8 mouse cellular contexts compared by ENCODE assay signal in genomic region chr10:91187872-91188271, GRCm38 (mm10). TPM values are rescaled to one million over a fixed set of nuclear protein-coding genes. Genes with fewer than 3 reads are reported as not detected.
DNase-seq lines count a peak whose midpoint lies in the region; ATAC-seq and TF ChIP-seq lines count a peak whose summit lies in the region.

No protein-coding gene starts in this region.

- peak overlapping the region; percentile 68 for H3K4me2 ChIP-seq in heart, embryonic 11.5 days
- H3K4me2 ChIP-seq in kidney, embryonic 15.5 days, result peak overlapping the region; percentile 58

- peak overlapping the region; percentile 44 for H3K4me3 ChIP-seq in heart, embryonic 11.5 days (ENCODE audit: low read depth, low read length)
- peak overlapping the region; percentile 42 for H3K4me3 ChIP-seq in kidney, embryonic 15.5 days (replicated peaks)

- H3K9ac ChIP-seq in heart, embryonic 11.5 days (ENCODE audit: low read depth, low read length), result peak overlapping the region; percentile 90
- peak overlapping the region; percentile 67 for H3K9ac ChIP-seq in kidney, embryonic 15.5 days

- peak overlapping the region; percentile 79 for H3K27ac ChIP-seq in heart, embryonic 11.5 days (ENCODE audit: low read depth, low read length)
- H3K27ac ChIP-seq in kidney, embryonic 15.5 days, result peak overlapping the region; percentile 90

- H3K9me3 ChIP-seq in heart, embryonic 11.5 days (replicated peaks; ENCODE audit: control insufficient read depth, low read length), result no peaks in the 10 kb centered on the region
- no peaks in the 10 kb centered on the region for H3K9me3 ChIP-seq in kidney, embryonic 15.5 days (replicated peaks)

- peak; percentile 33; the same call in 1 of the 2 replicates for TF ChIP-seq POLR2A in brain, embryonic 14.5 days (IDR thresholded peaks at IDR 0.05; ENCODE audit: borderline replicate concordance, extremely low read depth, insufficient read depth, insufficient read length, poor library complexity, severe bottlenecking)

- no peaks in the 10 kb centered on the region for H3K36me3 ChIP-seq in heart, embryonic 11.5 days (ENCODE audit: control insufficient read depth, insufficient read depth, low read length)
- no peaks in the 10 kb centered on the region for H3K36me3 ChIP-seq in kidney, embryonic 15.5 days

- no peaks in the 10 kb centered on the region for H3K27me3 ChIP-seq in heart, embryonic 11.5 days (ENCODE audit: control insufficient read depth, insufficient read depth, low read length)
- no peaks in the 10 kb centered on the region for H3K27me3 ChIP-seq in kidney, embryonic 15.5 days

- TF ChIP-seq CTCF in brain, embryonic 14.5 days (IDR thresholded peaks at IDR 0.05; ENCODE audit: borderline replicate concordance, extremely low read depth, insufficient read depth, insufficient read length), result peak; percentile 82

- H3K4me1 ChIP-seq in heart, embryonic 11.5 days (ENCODE audit: control insufficient read depth, insufficient read depth, low read length), result peaks cover 4% of the 10 kb centered on the region; the same call in 1 of the 2 replicates
- peaks cover 16% of the 10 kb centered on the region for H3K4me1 ChIP-seq in kidney, embryonic 15.5 days

- peak; percentile 76 for ATAC-seq in erythroblast, adult 5-6 weeks (replicated peaks; ENCODE audit: low FRiP score, poor library complexity, severe bottlenecking)
- 0 out of 2 replicates have a peak, but pooled peaks have one; percentile 31 for ATAC-seq in heart, embryonic 11.5 days (replicated peaks; ENCODE audit: insufficient number of reproducible peaks, low FRiP score, low TSS enrichment)
- ATAC-seq in kidney, embryonic 15.5 days (replicated peaks; ENCODE audit: low FRiP score), result peak; percentile 40
- ATAC-seq in monocyte, adult 5-6 weeks (replicated peaks; ENCODE audit: insufficient number of reproducible peaks, low FRiP score, low TSS enrichment, poor library complexity, severe bottlenecking), result peak; percentile 77

- under 1% methylated on average over 15 of the region's 15 CpGs for WGBS in heart, embryonic 11.5 days (ENCODE audit: insufficient replicate concordance)
- under 1% methylated on average over 15 of the region's 15 CpGs for WGBS in kidney, embryonic 15.5 days

- peak; percentile 87 for DNase-seq in CD4-positive, CD25-positive, alpha-beta regulatory T cell, adult 2 months (ENCODE audit: low read depth, low spot score)
- DNase-seq in brain, embryonic 14.5 days (ENCODE audit: low read depth), result peak; percentile 97
- peak; percentile 76 for DNase-seq in liver
- peak; percentile 48 to 66 for DNase-seq in spleen, postnatal 36 days (ENCODE audit: low spot score in 2 of 2)

RNA-seq across cellular contexts. Expression of gene Tmpo, which starts 6.8 kb away (rescaled TPM):
- 177 and 225 TPM in 2 replicates for polyA plus RNA-seq in brain, embryonic 14.5 days (2012; rRNA removed)
- 114 and 144 TPM in 2 replicates for total RNA-seq in erythroblast, adult 5-6 weeks (2015; ENCODE audit: low replicate concordance)
- 181 and 340 TPM in 2 replicates for total RNA-seq in erythroblast, adult 5-6 weeks (2017; ENCODE audit: low replicate concordance)
- polyA plus RNA-seq in heart, embryonic 11.5 days (2014; fragmentation: Nextera tagmentation; extraction: Ambion mirVana), result 162 and 170 TPM in 2 replicates
- 228 and 250 TPM in 2 replicates for polyA plus RNA-seq in kidney, embryonic 15.5 days (2015; fragmentation: Nextera tagmentation; extraction: Ambion mirVana)
- 237 to 305 TPM (median 300 TPM) in 3 replicates for total RNA-seq in monocyte, adult 5-6 weeks (2017)

Comparison
In these comparisons a context has a peak if more than half of its experiments do, and no peak if none do; other contexts are left out.
1. Peak in every context shown above with its lines: DNase-seq, ATAC-seq, H3K4me3 ChIP-seq and H3K27ac ChIP-seq.